Mouse (Mus musculus): ENCODE measurements around the gene Prep.

Gene Prep

GRCm38 (mm10) chr10:45066931-45067308 is at the start of gene Prep:
Prep (plus strand) TSS chr10:45067203.
- peak; percentile 71 to 73 for DNase-seq (ENCODE audit: low read depth in 2 of 2, low spot score in 2 of 2)

- DNase-seq (ENCODE audit: low read depth in 2 of 2, low spot score in 2 of 2) = no peak
Measured at GRCm38 (mm10) chr10:45017352-45017751, 49.7 kb upstream of the Prep start.

GRCm38 (mm10) chr10:45017851-45018250 is 49.2 kb upstream of the Prep start:
- DNase-seq (ENCODE audit: low read depth in 2 of 2, low spot score in 2 of 2) = no peak

- no peak for DNase-seq (ENCODE audit: low read depth in 2 of 2, low spot score in 2 of 2)
Measured at GRCm38 (mm10) chr10:45019418-45019817, 47.6 kb upstream of the Prep start.

GRCm38 (mm10) chr10:45019849-45020248 is 47.2 kb upstream of the Prep start:
- DNase-seq (ENCODE audit: low read depth in 2 of 2, low spot score in 2 of 2) = no peak

- DNase-seq (ENCODE audit: low read depth in 2 of 2, low spot score in 2 of 2) = peak in 1 of 2 experiments; percentile 10
Measured at GRCm38 (mm10) chr10:45020291-45020690, 46.7 kb upstream of the Prep start.

- DNase-seq (ENCODE audit: low read depth in 2 of 2, low spot score in 2 of 2) = no peak
Measured at GRCm38 (mm10) chr10:45025184-45025583, 41.8 kb upstream of the Prep start.

GRCm38 (mm10) chr10:45026935-45027334 is 40.1 kb upstream of the Prep start:
- DNase-seq (ENCODE audit: low read depth in 2 of 2, low spot score in 2 of 2) = no peak

- DNase-seq (ENCODE audit: low read depth in 2 of 2, low spot score in 2 of 2) = peak; percentile 54 to 60
Measured at GRCm38 (mm10) chr10:45045268-45045928, 21.6 kb upstream of the Prep start.

GRCm38 (mm10) chr10:45048158-45048557 is 18.8 kb upstream of the Prep start:
- no peak for DNase-seq (ENCODE audit: low read depth in 2 of 2, low spot score in 2 of 2)

GRCm38 (mm10) chr10:45048622-45049021 is 18.4 kb upstream of the Prep start:
- no peak for DNase-seq (ENCODE audit: low read depth in 2 of 2, low spot score in 2 of 2)

GRCm38 (mm10) chr10:45051125-45051744 is 15.8 kb upstream of the Prep start:
- DNase-seq (ENCODE audit: low read depth in 2 of 2, low spot score in 2 of 2) = peak; percentile 54 to 70

GRCm38 (mm10) chr10:45058361-45058760 is 8.6 kb upstream of the Prep start:
- no peak for DNase-seq (ENCODE audit: low read depth in 2 of 2, low spot score in 2 of 2)

GRCm38 (mm10) chr10:45060841-45061240 is 6.2 kb upstream of the Prep start:
- no peak for DNase-seq (ENCODE audit: low read depth in 2 of 2, low spot score in 2 of 2)

- peak; percentile 7 to 8 for DNase-seq (ENCODE audit: low read depth in 2 of 2, low spot score in 2 of 2)
Measured at GRCm38 (mm10) chr10:45066131-45066930, 672 bp upstream of the Prep start.

GRCm38 (mm10) chr10:45067436-45067925 is 478 bp downstream of the Prep start:
- peak in 1 of 2 experiments; percentile 16 for DNase-seq (ENCODE audit: low read depth in 2 of 2, low spot score in 2 of 2)

- DNase-seq (ENCODE audit: low read depth in 2 of 2, low spot score in 2 of 2) = no peak
Measured at GRCm38 (mm10) chr10:45069557-45069956, 2.6 kb downstream of the Prep start.

GRCm38 (mm10) chr10:45070362-45070761 is 3.4 kb downstream of the Prep start:
- DNase-seq (ENCODE audit: low read depth in 2 of 2, low spot score in 2 of 2) = no peak

GRCm38 (mm10) chr10:45070929-45071813 is 4.2 kb downstream of the Prep start:
- DNase-seq (ENCODE audit: low read depth in 2 of 2, low spot score in 2 of 2) = no peak

GRCm38 (mm10) chr10:45072339-45072738 is 5.3 kb downstream of the Prep start:
- no peak for DNase-seq (ENCODE audit: low read depth in 2 of 2, low spot score in 2 of 2)

- DNase-seq (ENCODE audit: low read depth in 2 of 2, low spot score in 2 of 2) = no peak
Measured at GRCm38 (mm10) chr10:45074543-45074942, 7.5 kb downstream of the Prep start.

All from CD8-positive naive resting alpha-beta T cell, adult 2 months (primary cell).